Mouse (Mus musculus) skeletal muscle tissue, adult 2 months (tissue): ENCODE results near the gene Celf5.

Experiments
- DNase-seq: peaks from one replicate; pipeline ENCODE4 v3.0.0-alpha.2; 2012; ENCODE audit warnings: low read depth, low spot score

Celf5 gene

DNA sequence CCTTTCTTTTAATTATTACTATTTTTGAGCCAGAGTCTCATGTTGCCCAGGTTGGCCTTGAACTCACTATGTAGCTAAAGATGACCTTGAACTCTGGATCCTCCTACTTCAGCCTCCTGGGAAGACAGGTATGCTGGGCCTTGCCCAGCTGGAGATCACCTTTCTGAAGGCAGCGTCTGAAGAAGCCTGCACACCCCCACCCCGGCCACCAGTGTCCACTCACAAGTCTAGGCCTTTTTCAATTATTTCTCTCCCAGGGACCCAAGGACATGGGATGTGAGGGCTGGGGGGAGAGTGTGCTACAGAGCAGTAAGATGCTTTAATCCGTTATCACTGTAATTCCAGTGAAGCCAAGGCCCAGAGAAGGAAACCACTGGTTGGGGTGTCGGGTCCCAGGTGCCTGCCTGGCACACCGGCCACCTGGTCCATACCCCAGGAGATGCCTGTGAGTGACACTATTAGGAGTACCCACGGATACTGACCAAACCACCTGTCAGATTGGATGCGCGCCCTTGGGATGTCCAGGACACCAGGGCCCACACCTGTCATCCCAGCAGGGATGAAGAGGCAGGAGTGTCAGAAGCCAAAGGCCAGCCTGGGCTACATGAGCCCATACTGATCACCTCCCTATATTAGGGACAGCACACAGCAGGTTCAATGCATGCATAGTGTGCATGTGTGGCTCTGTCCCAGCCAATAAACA is 54.6 kb downstream of the Celf5 start:
- peak; percentile 12 for DNase-seq

DNA sequence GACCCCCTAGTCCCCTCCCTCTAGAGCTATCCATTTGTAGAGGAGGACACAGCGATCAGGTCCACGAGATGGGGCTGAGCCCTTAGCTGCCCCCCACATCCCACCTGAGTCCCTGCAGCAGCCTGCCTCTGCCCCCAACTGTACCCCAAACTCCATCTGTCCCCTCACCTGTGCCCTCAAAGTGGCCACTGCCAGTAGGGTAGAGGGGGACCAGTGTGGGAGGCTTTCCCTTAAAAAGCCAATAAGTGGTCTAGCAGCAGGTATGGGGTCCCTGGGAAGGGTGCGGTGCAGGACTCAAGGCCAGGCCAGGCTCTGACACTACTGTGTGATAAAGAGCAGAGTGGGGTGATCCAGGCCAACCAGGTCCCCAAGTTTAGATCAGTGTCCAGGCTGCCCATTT is 55.2 kb downstream of the Celf5 start:
- DNase-seq: no peak

DNA sequence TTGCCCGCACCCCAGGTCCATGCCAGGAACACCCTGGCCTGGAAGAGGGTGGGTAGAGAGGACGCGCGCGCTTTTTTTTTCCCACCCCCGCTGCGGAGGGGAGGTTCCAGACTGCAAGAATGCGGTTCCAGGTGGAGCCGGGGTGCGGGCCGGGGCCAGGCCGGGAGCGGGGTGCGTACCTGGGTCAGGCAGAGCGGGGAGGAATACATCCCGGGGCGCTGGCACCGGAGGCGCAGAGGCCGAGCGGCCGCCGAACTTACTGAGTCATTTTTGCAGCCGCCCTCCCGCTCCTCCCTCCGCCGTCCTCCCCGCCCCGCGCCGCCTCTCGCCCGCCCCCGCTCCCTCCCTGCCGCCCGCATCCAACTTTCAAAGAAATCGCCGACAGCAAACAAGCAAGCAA is 55.6 kb downstream of the Celf5 start:
- DNase-seq: peak; percentile 52

DNA sequence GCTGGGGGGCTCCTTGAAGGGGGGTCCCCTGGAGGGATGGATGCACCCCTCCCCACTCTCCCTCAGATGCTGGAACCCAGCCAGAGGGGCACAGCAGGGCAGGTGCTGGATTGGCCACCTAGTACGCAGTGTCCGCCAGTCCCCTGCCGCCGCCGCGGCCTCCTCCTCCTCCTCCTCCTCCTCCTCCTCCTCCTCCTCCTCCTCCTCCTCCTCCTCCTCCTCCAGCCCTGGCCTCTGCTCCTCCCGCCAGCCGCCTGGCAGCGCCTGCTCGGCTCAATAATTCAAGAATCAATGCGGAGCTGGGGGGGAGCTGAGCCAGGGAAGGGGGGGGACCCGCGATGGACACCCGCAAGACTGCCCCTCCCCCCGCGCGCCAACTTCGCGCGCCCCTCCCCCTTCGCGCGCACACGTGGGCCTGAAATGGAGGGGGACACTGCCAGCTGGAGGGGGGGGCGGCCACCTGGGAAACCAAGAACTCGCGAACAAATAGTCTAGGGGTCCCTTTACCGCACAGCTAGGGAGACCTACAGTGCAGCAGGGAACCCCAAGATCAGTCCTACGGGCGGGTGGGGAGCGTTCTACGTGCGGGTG is 56.3 kb downstream of the Celf5 start:
- DNase-seq: peak; percentile 66

DNA sequence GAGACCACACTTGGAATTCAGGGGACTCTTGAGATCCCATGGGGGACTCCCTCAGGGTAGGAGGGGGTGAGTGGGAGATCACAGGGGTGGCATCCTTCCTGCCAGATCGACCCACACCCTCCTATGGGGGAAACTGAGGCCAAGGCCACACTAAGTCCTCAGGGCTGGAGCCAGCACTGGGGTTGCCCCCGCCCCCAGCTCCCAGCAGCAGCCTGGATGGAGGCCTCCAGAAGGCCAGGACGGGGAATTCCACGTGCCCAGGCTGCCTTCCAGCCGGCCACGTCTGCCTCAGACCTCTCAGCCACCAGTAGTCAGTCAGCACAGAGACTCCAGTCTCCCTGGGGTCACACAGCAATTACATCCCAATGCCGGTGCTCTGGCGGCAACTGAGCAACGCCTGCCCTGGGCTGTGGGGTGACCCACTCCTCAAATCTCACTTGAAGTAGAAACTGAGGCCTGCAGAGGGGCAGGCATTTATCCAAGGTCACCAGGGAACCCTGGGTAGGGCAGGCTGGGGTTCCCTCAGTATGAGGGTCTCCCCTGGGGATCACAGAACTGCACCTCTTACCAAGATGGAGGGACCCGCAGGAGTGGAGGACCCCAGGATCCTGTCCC is 57.2 kb downstream of the Celf5 start:
- peak; percentile 85 for DNase-seq

DNA sequence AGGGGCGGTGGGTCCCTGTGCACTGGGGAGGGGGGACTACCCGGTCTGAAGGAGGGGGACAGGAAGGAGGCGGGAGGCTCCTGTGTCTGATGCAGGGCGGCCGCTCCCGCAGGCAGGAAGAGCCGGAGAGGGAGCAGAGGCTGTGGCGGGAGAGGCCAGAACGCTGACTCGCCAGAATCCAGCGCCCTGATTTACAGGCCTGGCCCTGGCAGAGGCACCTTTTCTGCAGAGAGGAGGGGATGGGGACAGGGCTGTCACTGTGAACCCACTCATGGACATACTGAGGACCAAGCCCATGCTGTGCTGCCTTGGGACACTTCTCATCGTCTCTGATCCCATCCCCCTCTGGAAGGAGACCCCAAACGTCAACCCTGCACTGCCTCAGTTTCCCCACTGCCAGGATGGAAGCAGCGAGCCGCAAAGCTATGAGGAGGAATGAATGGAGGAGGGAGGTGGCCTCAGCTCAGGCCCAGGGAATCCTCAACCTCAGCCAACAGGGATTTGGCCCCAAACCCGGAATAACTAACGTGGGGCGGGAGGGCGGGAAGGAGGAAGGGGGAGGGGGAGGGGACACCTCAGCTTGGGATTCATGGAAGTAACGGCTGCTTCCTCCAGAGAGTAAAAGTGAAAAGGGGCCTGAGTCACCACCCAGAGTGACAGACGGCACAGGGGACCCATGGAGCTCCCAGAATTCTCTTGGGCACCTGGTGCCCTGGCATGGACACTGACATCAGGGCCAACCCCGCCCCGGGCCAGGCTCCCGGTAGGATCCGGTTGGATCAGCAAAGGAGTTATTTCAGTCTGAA is 58.1 kb downstream of the Celf5 start:
- peak; percentile 93 for DNase-seq

DNA sequence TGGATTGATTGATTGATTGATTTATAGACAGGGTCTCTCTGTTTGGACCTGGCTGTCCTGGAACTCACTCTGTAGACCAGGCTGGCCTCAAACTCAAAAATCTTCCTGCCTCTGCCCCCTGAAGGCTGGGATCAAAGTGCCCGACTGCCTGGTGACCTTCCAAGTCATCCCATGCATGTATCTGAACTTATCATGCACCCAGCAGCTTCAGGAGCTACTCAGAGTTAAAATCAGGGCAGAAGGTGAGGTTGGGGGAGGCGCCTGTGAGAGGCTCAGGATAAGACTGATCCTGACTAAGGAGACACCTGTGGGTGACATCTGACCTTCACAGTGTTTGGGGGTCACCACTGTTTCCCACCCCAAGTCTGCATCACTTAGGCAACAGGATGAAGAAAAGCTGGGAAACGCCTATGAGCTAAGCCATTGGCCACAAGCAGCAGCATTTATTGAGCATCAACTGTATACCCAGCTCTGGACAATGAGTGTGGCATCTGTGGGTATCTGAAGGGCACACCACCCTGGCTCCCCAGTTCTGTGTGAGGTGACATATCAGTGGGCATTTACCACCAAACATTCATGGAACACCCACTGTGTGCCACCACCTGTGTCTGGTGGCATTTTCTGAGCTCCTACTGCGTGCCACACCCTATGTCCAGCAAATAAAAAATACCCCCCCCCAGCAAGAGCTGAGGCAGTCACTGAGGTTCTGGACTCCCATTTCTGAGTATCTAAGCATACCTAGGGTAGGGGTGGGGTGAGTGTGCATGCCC is 58.8 kb downstream of the Celf5 start:
- DNase-seq: peak; percentile 23

DNA sequence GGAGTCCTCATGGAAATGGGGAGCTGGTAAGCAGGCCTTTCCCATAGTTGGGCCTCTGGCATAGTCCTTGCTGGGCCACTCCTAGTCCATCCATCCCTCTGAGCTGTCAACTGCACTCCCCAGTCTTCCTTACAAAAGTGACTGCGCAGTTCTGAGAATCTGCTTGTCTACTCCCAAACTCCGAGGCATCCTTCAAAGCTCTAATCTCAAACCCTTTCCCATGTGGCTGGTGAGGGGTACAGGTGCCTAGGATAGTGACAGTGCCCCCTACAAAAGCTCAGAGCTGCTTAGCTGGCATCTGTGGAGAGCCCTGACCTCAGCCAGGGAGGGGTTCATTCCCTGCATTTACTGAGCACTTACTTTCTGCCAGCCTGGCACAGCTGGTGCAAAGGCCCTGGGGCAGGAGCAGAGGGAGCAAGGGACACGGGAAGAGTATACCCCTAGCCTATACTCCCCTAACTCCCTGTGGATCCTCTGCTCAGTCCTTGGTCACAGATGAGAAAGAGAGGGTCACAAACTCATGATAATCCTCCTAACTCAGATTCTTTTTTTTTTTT is 59.8 kb downstream of the Celf5 start:
- DNase-seq: no peak

DNA sequence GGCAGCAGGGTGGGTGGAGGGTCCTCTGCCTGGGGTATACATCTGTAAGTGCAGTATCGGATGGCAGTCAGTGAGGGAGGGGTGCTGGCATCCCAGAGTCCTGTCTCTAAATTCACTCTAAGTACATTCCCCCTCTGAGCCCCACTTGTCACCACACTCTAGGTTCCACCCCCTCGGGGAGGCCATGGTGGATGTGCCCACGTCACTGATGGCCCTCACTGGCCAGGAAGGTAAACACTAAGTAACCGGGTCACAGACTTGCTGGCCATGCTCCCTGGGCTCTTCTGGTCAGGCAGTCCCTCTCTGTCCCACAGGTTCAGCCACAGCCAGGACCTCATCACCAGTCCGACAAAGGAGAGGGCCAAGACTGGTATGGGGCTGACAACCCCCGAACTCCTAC is 60.3 kb downstream of the Celf5 start:
- DNase-seq: peak; percentile 82

DNA sequence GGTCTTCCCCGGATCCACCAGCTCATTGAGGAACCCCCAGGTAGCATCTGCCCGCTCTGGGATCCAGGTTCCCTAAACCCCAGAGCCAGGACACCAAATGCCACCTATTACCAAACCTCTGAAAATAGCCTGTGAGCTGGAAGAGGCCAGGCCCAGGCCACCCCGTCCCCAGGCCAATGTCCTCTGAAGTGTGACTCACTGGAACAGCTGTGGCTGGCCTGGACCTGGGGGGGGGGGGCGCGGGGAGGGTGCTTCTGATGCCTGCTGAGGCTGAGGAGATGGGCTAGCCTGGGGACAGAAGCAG is 60.8 kb downstream of the Celf5 start:
- DNase-seq: peak; percentile 93

DNA sequence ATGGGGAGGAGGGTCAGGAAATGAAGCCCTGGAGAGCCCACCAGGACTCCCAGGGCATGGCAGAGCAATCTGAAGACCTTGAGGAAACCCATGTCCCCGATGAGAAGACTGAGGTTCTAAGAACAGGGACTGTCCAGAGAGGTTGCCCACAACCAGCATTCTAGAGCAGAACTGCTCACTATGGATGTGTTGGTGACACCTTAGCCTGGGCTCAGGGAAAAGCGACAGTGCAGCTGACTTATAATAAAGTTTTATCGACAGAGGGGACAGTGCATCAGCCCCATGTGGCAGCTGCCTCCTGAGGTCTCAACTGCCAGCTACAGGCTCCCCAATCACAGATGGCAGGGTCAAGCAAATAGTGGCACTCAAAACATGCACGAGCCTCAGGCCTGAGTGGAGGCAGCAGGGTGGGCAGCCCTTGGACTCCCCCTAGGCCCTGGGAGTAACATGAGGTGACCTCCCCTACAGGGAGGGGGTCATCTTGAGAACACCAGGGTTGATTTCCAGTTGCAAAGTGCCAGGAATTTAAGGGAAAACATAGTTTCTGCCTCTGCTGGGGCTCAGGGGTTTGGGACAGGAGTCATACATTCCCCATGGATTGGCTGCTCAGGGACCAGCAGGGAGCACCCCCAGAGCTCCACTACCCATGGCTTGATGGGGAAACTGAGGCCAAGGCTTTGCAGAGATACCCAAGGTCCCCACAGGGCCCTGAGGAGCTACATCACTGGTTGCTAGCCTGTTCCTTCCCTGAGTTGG is 61.3 kb downstream of the Celf5 start:
- DNase-seq: peak; percentile 20

DNA sequence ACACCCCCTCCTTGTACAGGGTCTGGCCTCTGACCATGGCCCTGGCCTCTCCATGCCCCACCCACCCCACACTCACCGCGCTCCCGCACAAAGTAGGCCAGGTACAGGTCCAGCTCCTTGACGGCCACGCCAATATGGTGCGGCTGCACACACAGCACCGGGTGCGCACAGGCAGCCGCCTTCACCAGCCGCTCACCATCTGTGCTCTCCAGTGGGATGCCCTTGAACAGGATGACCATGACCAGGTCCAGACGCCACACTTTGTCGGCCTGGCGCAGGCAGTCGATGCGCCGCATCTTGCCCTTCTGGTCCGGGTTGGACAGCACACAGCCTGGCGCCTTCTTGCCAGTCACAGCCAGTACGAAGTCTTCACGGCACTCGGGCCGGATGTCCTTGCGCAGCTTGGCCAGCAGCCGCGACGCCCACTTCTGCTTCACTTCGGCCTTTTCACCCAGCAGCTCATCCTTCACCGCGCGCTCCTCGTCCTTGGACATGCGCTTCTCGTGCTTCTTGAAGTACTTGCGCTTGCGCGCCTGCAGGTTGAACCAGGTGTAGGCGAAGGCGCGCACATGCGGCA is 62.2 kb downstream of the Celf5 start:
- peak; percentile 34 for DNase-seq

DNA sequence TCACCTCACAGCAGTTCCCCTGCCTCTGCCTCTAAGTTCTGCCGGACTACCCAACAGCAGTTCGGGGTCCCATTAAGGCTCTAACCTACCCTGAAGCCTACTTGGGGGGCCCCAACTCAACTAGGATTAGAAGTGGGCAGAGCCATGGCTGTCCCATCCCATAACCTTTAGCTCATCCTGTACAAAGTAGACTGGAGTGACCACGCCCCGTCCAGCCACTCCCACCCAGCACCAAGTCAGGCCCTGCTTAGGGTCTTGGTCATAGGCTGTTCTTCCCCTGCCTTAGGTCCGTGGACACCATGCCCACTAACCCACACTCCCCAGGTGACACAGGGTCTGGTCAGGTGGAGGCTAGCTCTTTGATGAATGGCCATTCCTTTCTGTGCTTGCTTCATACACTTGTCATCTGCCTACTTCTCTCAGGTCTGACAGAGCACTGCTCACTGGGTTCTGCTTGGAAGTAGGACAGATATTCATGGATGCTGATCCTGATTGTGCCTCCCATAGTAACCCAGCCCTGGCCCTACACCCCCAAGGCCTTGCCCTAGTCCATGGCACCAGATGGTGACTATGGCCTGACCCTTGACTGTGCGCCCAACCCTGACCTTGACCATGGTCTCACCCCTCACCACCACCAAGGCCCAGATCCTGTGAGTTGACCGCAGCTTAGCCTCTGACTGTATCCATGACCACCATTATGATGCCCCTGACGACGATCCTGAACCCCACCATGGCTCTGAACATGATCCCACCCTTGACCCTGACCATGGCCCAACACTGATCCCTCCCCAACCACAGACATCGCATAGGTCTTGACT is 63.2 kb downstream of the Celf5 start:
- DNase-seq: peak; percentile 11

DNA sequence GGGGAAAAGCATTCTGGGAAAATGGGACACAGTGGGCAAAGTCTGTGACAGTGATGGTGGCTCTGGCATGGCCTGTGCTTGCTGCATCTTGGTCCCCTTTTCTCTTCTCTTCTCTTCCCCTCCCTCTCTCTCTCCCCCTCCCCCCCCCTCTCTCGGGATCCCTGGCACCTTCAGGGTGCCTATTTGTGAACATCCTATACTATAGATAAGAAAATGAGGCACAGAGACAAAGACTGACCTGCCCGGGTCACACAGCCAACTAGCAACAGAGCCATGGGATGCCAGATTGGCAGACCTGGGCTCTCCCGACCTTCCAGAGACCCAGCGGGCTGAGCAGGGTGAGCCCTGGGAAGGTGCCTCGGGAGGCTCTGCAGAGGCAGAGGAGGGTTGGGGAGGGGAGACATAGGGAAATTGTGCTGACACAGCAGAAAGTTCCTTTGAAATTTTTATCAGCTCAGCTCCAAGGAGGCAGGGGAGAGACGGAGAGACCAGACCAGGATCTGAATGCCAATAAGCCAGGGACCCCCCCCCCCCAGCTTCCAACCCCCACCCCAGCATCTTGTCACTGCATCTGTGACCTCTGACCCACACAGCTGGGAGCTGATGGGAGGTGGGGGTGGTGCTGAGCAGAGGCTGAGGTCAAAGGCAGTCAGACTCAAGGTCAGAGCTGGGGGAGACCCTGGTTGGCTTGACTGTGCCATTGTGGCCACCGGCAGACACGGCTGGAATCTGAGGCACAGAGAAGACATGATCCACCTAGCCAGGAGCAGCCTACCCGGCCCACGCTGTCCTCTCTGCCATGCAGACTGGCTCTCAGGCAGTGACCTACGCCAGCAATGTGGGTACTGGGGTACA is 64.1 kb downstream of the Celf5 start:
- no peak for DNase-seq

DNA sequence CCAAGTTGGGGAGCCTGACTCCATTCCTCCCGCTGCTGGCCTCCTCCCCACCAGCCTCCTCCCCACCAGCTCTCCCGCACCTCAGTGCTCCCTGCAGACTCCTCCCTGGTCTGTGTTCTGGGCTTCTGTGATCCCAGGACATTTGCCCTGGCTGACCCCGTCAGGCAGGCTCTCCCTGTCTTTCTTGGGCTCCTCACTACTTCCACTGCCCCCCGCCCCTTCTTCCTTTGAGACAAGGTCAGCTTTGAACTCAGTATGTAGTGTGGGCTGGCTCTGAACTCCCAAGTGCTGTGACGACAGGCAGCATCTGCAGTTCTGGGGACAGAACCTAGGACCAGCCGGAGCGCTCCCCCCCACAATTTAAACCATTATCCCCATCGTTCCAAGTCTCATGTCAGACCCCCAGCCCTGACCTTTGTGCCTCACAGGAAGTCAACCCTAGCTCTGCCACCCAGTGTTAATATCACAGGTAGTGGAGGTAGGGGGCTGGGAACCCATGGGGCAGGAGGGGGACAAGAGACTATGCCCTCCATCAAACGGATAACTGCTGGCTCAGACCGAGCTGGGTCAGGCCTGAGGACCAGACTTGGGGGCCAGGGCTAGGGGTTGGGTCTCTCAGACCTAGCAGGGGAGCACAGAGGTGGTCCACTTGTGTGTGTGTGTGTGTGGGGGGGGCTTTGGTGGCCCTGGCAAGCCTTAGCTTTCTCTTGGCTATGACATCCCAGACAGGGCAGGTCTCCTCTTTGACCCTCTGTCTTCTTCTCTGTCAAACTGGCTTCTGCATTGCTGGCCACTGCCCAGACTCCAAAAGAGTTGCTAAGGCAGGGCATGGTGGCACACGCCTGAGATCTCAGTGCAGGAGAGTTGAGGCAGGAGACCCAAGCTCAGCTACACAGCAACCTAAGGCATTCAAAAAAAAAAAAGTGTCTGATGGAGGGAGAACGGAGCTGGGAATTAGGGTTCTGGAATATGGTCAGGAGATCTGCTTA is 65.0 kb downstream of the Celf5 start:
- DNase-seq: no peak

DNA sequence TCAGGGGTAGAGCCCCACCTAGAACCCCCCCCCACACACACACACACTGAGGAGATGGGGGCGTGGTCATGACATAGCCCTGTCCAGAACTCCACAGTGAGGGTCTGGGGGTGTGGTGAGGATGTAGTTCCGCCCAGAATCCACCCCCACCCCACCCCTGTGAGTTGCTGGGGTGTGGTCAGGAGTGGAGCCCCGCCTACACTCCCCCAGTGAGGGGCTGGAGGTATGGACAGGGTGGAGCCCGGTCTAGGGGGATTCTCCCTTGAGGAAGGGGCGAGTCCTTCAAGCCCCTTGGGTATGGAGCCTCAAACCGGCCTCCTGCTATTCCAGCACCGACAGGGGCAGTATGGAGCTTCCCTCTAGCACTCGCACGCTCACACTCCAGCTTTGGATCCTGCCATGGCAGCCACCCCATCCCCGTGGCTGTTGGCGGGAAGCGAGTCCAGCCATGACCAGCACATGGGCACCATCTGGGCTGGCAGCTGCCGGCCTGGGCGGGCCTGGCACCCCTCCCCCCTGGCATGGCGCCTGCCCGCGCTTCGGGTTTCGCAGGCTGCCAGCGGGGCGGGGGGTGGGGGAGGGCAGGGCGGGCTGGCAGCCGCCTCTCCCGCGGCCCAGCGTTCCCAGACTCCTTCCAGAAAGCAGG is 65.8 kb downstream of the Celf5 start:
- DNase-seq: peak; percentile 97
